Mouse (Mus musculus): Measurements from ENCODE around the gene Wdfy3. TPM values are rescaled to one million over a fixed set of nuclear protein-coding genes. Genes with fewer than 3 reads are reported as not detected.

Gene Wdfy3
- polyA plus RNA-seq, 1 experiment from 2014 or later, result 17.7 TPM

DNA sequence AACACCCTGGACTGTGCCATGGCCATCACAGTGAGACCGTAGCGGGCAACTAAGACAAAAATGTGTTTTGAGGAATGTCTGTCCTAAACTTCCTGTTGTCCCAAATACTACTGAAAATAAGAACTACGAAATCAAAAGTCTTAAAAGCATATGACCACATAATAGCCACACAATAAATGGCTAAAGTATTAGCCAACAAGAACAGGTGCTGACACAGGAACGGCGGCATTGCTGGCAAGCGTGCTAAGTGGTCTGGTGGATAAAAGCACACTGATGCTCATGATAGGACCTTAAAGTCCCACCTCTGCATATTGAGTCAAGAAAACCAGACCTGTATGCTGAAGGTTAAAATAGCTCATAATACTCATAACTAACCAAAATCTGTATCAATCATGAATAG lies 3.3 kb downstream of the Wdfy3 start:
- Histone ChIP-seq H3K4me1 (ENCODE audit: control insufficient read depth, insufficient read depth, low read length) (peaks cover 2% of the 10 kb centered on the region; the same call in 1 of the 2 replicates), H3K27me3 (ENCODE audit: control insufficient read depth, insufficient read depth, low read length) (no peaks in the 10 kb centered on the region), H3K27ac (replicated peaks; ENCODE audit: low read depth, low read length) (no peak overlapping the region), H3K4me3 (ENCODE audit: low read depth, low read length) (no peak overlapping the region), H3K9me3 (replicated peaks; ENCODE audit: control insufficient read depth, low read length) (no peaks in the 10 kb centered on the region), H3K9ac (replicated peaks; ENCODE audit: low read length) (no peak overlapping the region), H3K4me2 (ENCODE audit: low read depth, low read length) (no peak overlapping the region), H3K36me3 (replicated peaks; ENCODE audit: control insufficient read depth, insufficient read depth, low read depth, low read length) (no peaks in the 10 kb centered on the region)
- WGBS, result 94% methylated on average over 6 of the region's 6 CpGs
- ATAC-seq (replicated peaks; ENCODE audit: insufficient number of reproducible peaks, low FRiP score, low TSS enrichment, low read depth), result no peak
- no peak for DNase-seq (ENCODE audit: low spot score)

GRCm38 (mm10) chr5:102063013-102063752 lies 6.5 kb downstream of the Wdfy3 start:
- WGBS, result 45% methylated on average over 18 of the region's 18 CpGs
- Histone ChIP-seq H3K9ac (replicated peaks; ENCODE audit: low read length) (no peak overlapping the region), H3K4me1 (ENCODE audit: control insufficient read depth, insufficient read depth, low read length) (peaks cover 2% of the 10 kb centered on the region; the same call in 1 of the 2 replicates), H3K9me3 (replicated peaks; ENCODE audit: control insufficient read depth, low read length) (no peaks in the 10 kb centered on the region), H3K27me3 (ENCODE audit: control insufficient read depth, insufficient read depth, low read length) (no peaks in the 10 kb centered on the region), H3K27ac (replicated peaks; ENCODE audit: low read depth, low read length) (0 out of 2 replicates have a peak overlapping the region, but pooled peaks have one; percentile 16), H3K36me3 (replicated peaks; ENCODE audit: control insufficient read depth, insufficient read depth, low read depth, low read length) (no peaks in the 10 kb centered on the region), H3K4me2 (ENCODE audit: low read depth, low read length) (no peak overlapping the region), H3K4me3 (ENCODE audit: low read depth, low read length) (no peak overlapping the region)
- ATAC-seq (replicated peaks; ENCODE audit: insufficient number of reproducible peaks, low FRiP score, low TSS enrichment, low read depth), result no peak; the same call in 1 of the 2 replicates
- DNase-seq (ENCODE audit: low spot score), result no peak

- WGBS, result 61% methylated on average over 5 of the region's 5 CpGs
- ATAC-seq (replicated peaks; ENCODE audit: insufficient number of reproducible peaks, low FRiP score, low TSS enrichment, low read depth) (no peak), DNase-seq (ENCODE audit: low spot score) (no peak)
- Histone ChIP-seq H3K4me2 (ENCODE audit: low read depth, low read length) (no peak overlapping the region), H3K9ac (replicated peaks; ENCODE audit: low read length) (no peak overlapping the region), H3K4me1 (ENCODE audit: control insufficient read depth, insufficient read depth, low read length) (peaks cover 2% of the 10 kb centered on the region; the same call in 1 of the 2 replicates), H3K27ac (replicated peaks; ENCODE audit: low read depth, low read length) (no peak overlapping the region), H3K9me3 (replicated peaks; ENCODE audit: control insufficient read depth, low read length) (no peaks in the 10 kb centered on the region), H3K36me3 (replicated peaks; ENCODE audit: control insufficient read depth, insufficient read depth, low read depth, low read length) (no peaks in the 10 kb centered on the region), H3K27me3 (ENCODE audit: control insufficient read depth, insufficient read depth, low read length) (no peaks in the 10 kb centered on the region), H3K4me3 (ENCODE audit: low read depth, low read length) (no peak overlapping the region)
Observed at GRCm38 (mm10) chr5:102061816-102062215, 7.9 kb downstream of the Wdfy3 start.

DNA sequence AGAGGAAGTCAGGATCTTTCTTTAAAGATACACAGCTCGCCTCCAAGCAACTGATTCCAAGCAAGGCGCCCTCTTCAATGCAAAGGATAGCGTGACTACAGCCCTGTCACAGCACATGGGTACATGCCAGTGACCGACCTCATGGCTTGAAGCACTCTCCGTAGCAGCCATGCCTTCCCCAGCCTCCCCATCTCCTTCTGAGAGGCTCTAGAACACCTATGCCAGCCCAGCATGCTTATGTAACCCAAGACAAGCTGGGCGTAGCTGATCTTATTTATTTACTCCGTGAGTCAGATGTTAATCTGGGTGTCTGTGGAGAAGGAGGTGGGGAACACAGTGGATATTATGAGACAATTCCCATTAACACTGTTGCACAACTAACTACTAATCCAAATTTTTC lies 13.8 kb downstream of the Wdfy3 start:
- ATAC-seq (replicated peaks; ENCODE audit: insufficient number of reproducible peaks, low FRiP score, low TSS enrichment, low read depth) (no peak), DNase-seq (ENCODE audit: low spot score) (no peak)
- Histone ChIP-seq H3K27ac (replicated peaks; ENCODE audit: low read depth, low read length) (no peak overlapping the region), H3K4me3 (ENCODE audit: low read depth, low read length) (no peak overlapping the region), H3K4me1 (ENCODE audit: control insufficient read depth, insufficient read depth, low read length) (no peaks in the 10 kb centered on the region), H3K9ac (replicated peaks; ENCODE audit: low read length) (no peak overlapping the region), H3K27me3 (ENCODE audit: control insufficient read depth, insufficient read depth, low read length) (no peaks in the 10 kb centered on the region), H3K36me3 (replicated peaks; ENCODE audit: control insufficient read depth, insufficient read depth, low read depth, low read length) (no peaks in the 10 kb centered on the region), H3K4me2 (ENCODE audit: low read depth, low read length) (no peak overlapping the region), H3K9me3 (replicated peaks; ENCODE audit: control insufficient read depth, low read length) (no peaks in the 10 kb centered on the region)
- WGBS, result 61% methylated on average over 7 of the region's 7 CpGs

DNA sequence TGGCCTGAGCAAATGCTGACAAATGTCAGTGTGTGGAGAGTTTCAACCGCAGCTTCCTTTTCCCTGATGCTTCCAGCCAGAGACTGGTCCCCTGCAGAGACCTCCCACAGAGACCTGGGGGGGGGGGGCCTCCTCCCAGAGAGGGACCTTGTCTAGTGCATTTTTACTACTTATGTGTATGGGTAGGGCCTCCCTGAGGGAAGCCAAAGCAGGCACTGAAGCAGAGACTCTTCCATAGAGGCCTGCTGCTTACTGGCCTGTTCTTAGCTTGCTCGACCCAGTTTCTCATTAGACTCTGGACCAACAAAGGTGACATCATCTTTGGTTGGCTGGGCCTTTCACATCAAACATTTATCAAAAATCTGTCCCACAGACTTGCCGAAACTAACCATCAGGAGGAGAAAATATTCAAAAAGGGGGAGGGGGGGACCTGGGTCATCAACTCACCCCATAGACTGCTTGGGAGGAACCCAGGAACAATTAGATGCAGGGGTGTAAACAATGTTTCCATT lies 14.5 kb downstream of the Wdfy3 start:
- no peak overlapping the region for H3K9ac ChIP-seq (replicated peaks; ENCODE audit: low read length)
- WGBS, result 40% methylated on average over 3 of the region's 3 CpGs
- no peaks in the 10 kb centered on the region for H3K27me3 ChIP-seq (ENCODE audit: control insufficient read depth, insufficient read depth, low read length)
- no peak overlapping the region for H3K27ac ChIP-seq (replicated peaks; ENCODE audit: low read depth, low read length)
- no peak overlapping the region for H3K4me3 ChIP-seq (ENCODE audit: low read depth, low read length)
- DNase-seq (ENCODE audit: low spot score), result no peak
- H3K4me1 ChIP-seq (ENCODE audit: control insufficient read depth, insufficient read depth, low read length), result no peaks in the 10 kb centered on the region
- H3K9me3 ChIP-seq (replicated peaks; ENCODE audit: control insufficient read depth, low read length), result no peaks in the 10 kb centered on the region
- no peak overlapping the region for H3K4me2 ChIP-seq (ENCODE audit: low read depth, low read length)
- H3K36me3 ChIP-seq (replicated peaks; ENCODE audit: control insufficient read depth, insufficient read depth, low read depth, low read length), result no peaks in the 10 kb centered on the region
- no peak for ATAC-seq (replicated peaks; ENCODE audit: insufficient number of reproducible peaks, low FRiP score, low TSS enrichment, low read depth)

- no peak for ATAC-seq (replicated peaks; ENCODE audit: insufficient number of reproducible peaks, low FRiP score, low TSS enrichment, low read depth)
- no peaks in the 10 kb centered on the region for H3K9me3 ChIP-seq (replicated peaks; ENCODE audit: control insufficient read depth, low read length)
- no peak overlapping the region for H3K9ac ChIP-seq (replicated peaks; ENCODE audit: low read length)
- WGBS, result 75% methylated on average over 11 of the region's 11 CpGs
- no peaks in the 10 kb centered on the region for H3K36me3 ChIP-seq (replicated peaks; ENCODE audit: control insufficient read depth, insufficient read depth, low read depth, low read length)
- H3K4me3 ChIP-seq (ENCODE audit: low read depth, low read length), result no peak overlapping the region
- H3K4me2 ChIP-seq (ENCODE audit: low read depth, low read length), result no peak overlapping the region
- no peak overlapping the region for H3K27ac ChIP-seq (replicated peaks; ENCODE audit: low read depth, low read length)
- H3K4me1 ChIP-seq (ENCODE audit: control insufficient read depth, insufficient read depth, low read length), result no peaks in the 10 kb centered on the region
- no peaks in the 10 kb centered on the region for H3K27me3 ChIP-seq (ENCODE audit: control insufficient read depth, insufficient read depth, low read length)
- no peak for DNase-seq (ENCODE audit: low spot score)
Observed at GRCm38 (mm10) chr5:102054511-102055093, 15.1 kb downstream of the Wdfy3 start.

DNA sequence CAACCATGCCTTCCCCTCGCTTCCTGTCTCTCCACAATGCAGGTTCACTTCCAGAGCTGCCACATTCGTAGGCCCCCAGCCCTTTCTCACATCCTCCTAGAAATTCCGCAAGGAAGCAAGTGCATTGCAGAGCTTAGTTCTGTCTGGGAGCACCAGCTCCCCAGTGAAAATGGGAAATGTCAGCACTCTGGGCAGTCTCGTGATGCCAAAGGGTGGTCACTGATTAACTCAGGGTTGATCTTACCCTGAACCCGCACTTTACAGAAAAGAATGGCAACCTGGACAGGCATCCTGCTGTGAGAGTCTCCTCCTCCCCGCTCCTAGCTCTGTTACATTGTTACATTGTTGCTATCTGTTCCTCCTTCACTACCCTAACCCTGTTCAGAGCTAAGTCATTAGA lies 16.8 kb downstream of the Wdfy3 start:
- Histone ChIP-seq H3K4me3 (ENCODE audit: low read depth, low read length) (no peak overlapping the region), H3K4me1 (ENCODE audit: control insufficient read depth, insufficient read depth, low read length) (no peaks in the 10 kb centered on the region), H3K9me3 (replicated peaks; ENCODE audit: control insufficient read depth, low read length) (no peaks in the 10 kb centered on the region), H3K27me3 (ENCODE audit: control insufficient read depth, insufficient read depth, low read length) (no peaks in the 10 kb centered on the region), H3K27ac (replicated peaks; ENCODE audit: low read depth, low read length) (no peak overlapping the region), H3K9ac (replicated peaks; ENCODE audit: low read length) (no peak overlapping the region), H3K36me3 (replicated peaks; ENCODE audit: control insufficient read depth, insufficient read depth, low read depth, low read length) (no peaks in the 10 kb centered on the region), H3K4me2 (ENCODE audit: low read depth, low read length) (no peak overlapping the region)
- WGBS, result 77% methylated on average over 6 of the region's 6 CpGs
- DNase-seq (ENCODE audit: low spot score) (no peak), ATAC-seq (replicated peaks; ENCODE audit: insufficient number of reproducible peaks, low FRiP score, low TSS enrichment, low read depth) (no peak)

GRCm38 (mm10) chr5:102052465-102052864 lies 17.3 kb downstream of the Wdfy3 start:
- H3K4me2 ChIP-seq (ENCODE audit: low read depth, low read length), result no peak overlapping the region
- no peak overlapping the region for H3K27ac ChIP-seq (replicated peaks; ENCODE audit: low read depth, low read length)
- no peaks in the 10 kb centered on the region for H3K27me3 ChIP-seq (ENCODE audit: control insufficient read depth, insufficient read depth, low read length)
- 88% methylated on average over 4 of the region's 4 CpGs for WGBS
- DNase-seq (ENCODE audit: low spot score), result no peak
- H3K9ac ChIP-seq (replicated peaks; ENCODE audit: low read length), result no peak overlapping the region
- no peaks in the 10 kb centered on the region for H3K9me3 ChIP-seq (replicated peaks; ENCODE audit: control insufficient read depth, low read length)
- no peaks in the 10 kb centered on the region for H3K4me1 ChIP-seq (ENCODE audit: control insufficient read depth, insufficient read depth, low read length)
- no peaks in the 10 kb centered on the region for H3K36me3 ChIP-seq (replicated peaks; ENCODE audit: control insufficient read depth, insufficient read depth, low read depth, low read length)
- no peak for ATAC-seq (replicated peaks; ENCODE audit: insufficient number of reproducible peaks, low FRiP score, low TSS enrichment, low read depth)
- no peak overlapping the region for H3K4me3 ChIP-seq (ENCODE audit: low read depth, low read length)
